Mouse (Mus musculus) olfactory bulb, adult 2 months (tissue): ENCODE results near the gene Ccdc191. TPM values are rescaled to one million over a fixed set of nuclear protein-coding genes. Genes with fewer than 3 reads are reported as not detected.

Experiments
- H3K27ac ChIP-seq: fragments of 200-500 bp; 2 replicates; pipeline ENCODE4 v1.5.1; 2012; ENCODE audit warnings: low read depth, low read length; ENCODE audit not compliant: insufficient read depth
- H3K4me1 ChIP-seq: fragments of 200-500 bp; 2 replicates; pipeline ENCODE4 v1.6.1; 2012; ENCODE audit warnings: low read length; ENCODE audit not compliant: control insufficient read depth, insufficient read depth
- H3K4me3 ChIP-seq: fragments of 200-500 bp; 2 replicates; pipeline ENCODE4 v1.5.1; 2012; ENCODE audit warnings: mild to moderate bottlenecking, low read depth, low read length, moderate library complexity; ENCODE audit not compliant: insufficient read depth
- CTCF ChIP-seq: fragments of 200-500 bp; IDR thresholded peaks from 2 replicates; pipeline ENCODE4 v1.5.1; 2012; ENCODE audit warnings: low read depth, mild to moderate bottlenecking, low read length, moderate library complexity; ENCODE audit not compliant: insufficient read depth
- POLR2A ChIP-seq: fragments of 200-500 bp; IDR thresholded peaks from 2 replicates; pipeline ENCODE4 v1.6.1; 2012; ENCODE audit warnings: mild to moderate bottlenecking, low read depth, low read length, moderate library complexity; ENCODE audit not compliant: insufficient read depth
- WGBS: fragments of 180-500 bp; shearing (Covaris S2); methylation state at CpG from one replicate; pipeline ENCODE4 v1.1.7; 2018; 5-methylcytosine and 5-hydroxymethylcytosine counted together
- polyA plus RNA-seq: library from polyadenylated mRNA; stranded (reverse); fragments of >200 nt; gene quantifications from 2 replicates; pipeline ENCODE4 v1.2.4, GENCODE M21; 2012; ENCODE audit warnings: low replicate concordance; ENCODE audit not compliant: missing spikeins, insufficient read depth, insufficient read length

Ccdc191 gene
- polyA plus RNA-seq, 1 experiment, result not detected

- Histone ChIP-seq H3K4me1 (no peaks in the 10 kb centered on the region), H3K27ac (no peak overlapping the region), H3K4me3 (no peak overlapping the region)
- 74% methylated on average over 8 of the region's 8 CpGs for WGBS
- TF ChIP-seq CTCF (no peak), POLR2A (no peak)
Observed at GRCm38 (mm10) chr16:43999111-43999510, 109.5 kb downstream of the Ccdc191 start.

GRCm38 (mm10) chr16:43999541-43999940, 109.9 kb downstream of the Ccdc191 start:
- Histone ChIP-seq H3K4me3 (no peak overlapping the region), H3K27ac (no peak overlapping the region), H3K4me1 (no peaks in the 10 kb centered on the region)
- TF ChIP-seq POLR2A, result no peak
- TF ChIP-seq CTCF, result no peak
- WGBS, result 64% methylated on average over 5 of the region's 5 CpGs

GRCm38 (mm10) chr16:44002086-44002485, 112.5 kb downstream of the Ccdc191 start:
- H3K4me3 ChIP-seq, result no peak overlapping the region
- H3K27ac ChIP-seq, result no peak overlapping the region
- TF ChIP-seq CTCF (no peak), POLR2A (no peak)
- no peaks in the 10 kb centered on the region for H3K4me1 ChIP-seq
- WGBS, result 63% methylated on average over 5 of the region's 5 CpGs

GRCm38 (mm10) chr16:44011010-44011409, 121.4 kb downstream of the Ccdc191 start:
- Histone ChIP-seq H3K4me1 (no peaks in the 10 kb centered on the region), H3K4me3 (no peak overlapping the region), H3K27ac (no peak overlapping the region)
- 69% methylated on average over 5 of the region's 5 CpGs for WGBS
- TF ChIP-seq POLR2A (no peak), CTCF (no peak)

Other genes starting within 250 kb of the Ccdc191 start
- not detected in 2 replicates for gene Tigit, start 225.7 kb upstream of the Ccdc191 start, polyA plus RNA-seq
- not detected in 2 replicates for gene Drd3, start 135.8 kb upstream of the Ccdc191 start, polyA plus RNA-seq
- not detected in 2 replicates for gene Qtrt2, start 37.0 kb downstream of the Ccdc191 start, polyA plus RNA-seq
- not detected in 2 replicates for gene Zdhhc23, start 90.0 kb downstream of the Ccdc191 start, polyA plus RNA-seq
- gene Gramd1c, start 173.5 kb downstream of the Ccdc191 start, polyA plus RNA-seq, result not detected in 2 replicates
- gene Atp6v1a, start 249.9 kb downstream of the Ccdc191 start, polyA plus RNA-seq, result 173 and 235 TPM in 2 replicates